Mouse (Mus musculus): ENCODE measurements around the gene Bhlha15. TPM values are rescaled to one million over a fixed set of nuclear protein-coding genes. Genes with fewer than 3 reads are reported as not detected.

The Bhlha15 gene
- 0.08 TPM in 2 replicates for polyA plus RNA-seq (2016; fragmentation: Nextera tagmentation; extraction: Ambion mirVana)

DNA sequence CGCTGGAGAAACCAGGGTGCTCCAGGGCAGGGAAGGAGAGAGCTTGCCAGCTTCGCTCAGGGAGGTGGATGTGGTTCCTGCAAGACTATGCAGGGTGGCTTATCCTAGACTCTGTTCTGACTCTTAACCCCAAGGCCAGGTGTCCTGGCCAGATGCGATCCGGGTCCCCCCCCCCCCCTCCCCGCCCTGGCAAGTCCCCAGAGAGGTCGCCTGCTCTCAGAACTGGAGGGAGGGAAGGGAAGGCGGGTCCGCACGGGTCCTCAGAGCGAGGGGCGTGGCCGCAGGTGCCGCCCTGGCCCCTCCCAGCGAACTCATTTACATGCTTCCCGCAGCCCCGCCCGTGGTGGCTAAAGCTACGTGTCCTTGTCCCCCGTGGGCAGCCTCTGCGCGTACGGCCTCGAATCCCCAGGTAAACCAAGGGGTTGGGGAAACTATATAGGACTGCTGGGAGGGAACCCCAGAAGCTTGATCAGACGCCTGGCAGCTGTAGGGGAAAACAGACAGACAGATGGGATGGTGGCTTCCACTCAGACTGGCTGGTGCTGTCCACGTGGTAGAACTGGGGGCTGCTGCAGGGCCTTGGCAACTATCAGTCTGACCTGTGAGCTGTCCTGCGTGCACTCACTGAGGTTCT is at the start of gene Bhlha15:
Bhlha15 (plus strand) TSS at position 337 of the 634 bp plus-strand sequence.
- ATAC-seq (ENCODE audit: low FRiP score), result peak; percentile 49
- 4% methylated on average over 23 of the region's 26 CpGs for WGBS
- Histone ChIP-seq H3K4me3 (peak within 1 kb of the TSS; percentile 24), H3K9ac (0 out of 2 replicates have a peak within 1 kb of the TSS, but pooled peaks have one; percentile 10), H3K4me2 (replicated peaks) (peak within 1 kb of the TSS; percentile 55), H3K27ac (no peak within 1 kb of the TSS), H3K9me3 (replicated peaks) (no peaks in the 10 kb centered on the region), H3K36me3 (peaks cover 23% of the 10 kb centered on the region), H3K4me1 (peaks cover 18% of the 10 kb centered on the region), H3K27me3 (no peaks in the 10 kb centered on the region; the same call in 1 of the 2 replicates)

DNA sequence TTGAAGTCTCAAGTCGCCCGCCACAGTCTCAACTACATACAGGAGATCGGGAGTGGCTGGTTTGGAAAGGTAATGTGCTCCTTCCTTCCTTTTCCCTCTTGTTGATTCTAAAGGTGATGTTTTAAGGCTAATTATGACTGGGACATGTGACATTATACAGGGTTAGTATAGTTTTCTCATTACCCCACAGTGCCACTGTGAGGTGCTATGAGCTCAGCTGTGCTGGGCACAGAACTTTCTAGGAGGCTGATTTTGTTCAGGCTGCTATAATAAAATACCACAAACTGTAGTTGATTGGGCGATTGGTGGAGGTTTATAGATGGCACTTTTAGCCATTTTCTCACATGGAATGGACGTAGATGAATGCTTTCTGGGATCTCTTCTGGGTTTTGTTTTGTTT is 46.6 kb upstream of the Bhlha15 start:
- peaks cover 33% of the 10 kb centered on the region for H3K36me3 ChIP-seq
- H3K4me2 ChIP-seq (replicated peaks), result no peak overlapping the region
- ATAC-seq (ENCODE audit: low FRiP score), result no peak
- H3K4me3 ChIP-seq, result no peak overlapping the region
- no peak overlapping the region for H3K9ac ChIP-seq
- H3K27ac ChIP-seq, result no peak overlapping the region
- no peaks in the 10 kb centered on the region for H3K9me3 ChIP-seq (replicated peaks)
- 95% methylated on average over 5 of the region's 5 CpGs for WGBS
- H3K27me3 ChIP-seq, result no peaks in the 10 kb centered on the region
- H3K4me1 ChIP-seq, result no peaks in the 10 kb centered on the region

DNA sequence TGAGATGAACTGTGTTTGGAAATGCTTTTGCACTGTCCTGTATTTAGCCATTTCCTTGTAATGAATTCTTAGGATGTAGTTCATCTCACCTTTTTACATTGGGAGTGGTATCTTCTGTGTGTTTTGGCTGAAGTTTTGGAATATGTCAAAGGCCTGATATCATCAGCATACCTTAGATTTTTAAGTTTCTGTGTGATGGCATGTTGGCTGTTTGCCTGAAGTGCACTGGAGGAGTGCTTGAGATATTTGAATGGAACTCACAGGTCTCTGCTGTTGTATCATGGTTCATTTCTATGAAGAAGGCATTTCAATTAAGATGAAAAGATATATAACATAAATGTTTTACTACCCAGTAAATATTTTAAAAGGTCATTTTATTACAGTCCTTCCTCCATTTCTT is 43.2 kb upstream of the Bhlha15 start:
- no peaks in the 10 kb centered on the region for H3K27me3 ChIP-seq
- no peak overlapping the region for H3K27ac ChIP-seq
- H3K4me3 ChIP-seq, result no peak overlapping the region
- H3K9ac ChIP-seq, result no peak overlapping the region
- no peaks in the 10 kb centered on the region for H3K9me3 ChIP-seq (replicated peaks)
- ATAC-seq (ENCODE audit: low FRiP score), result no peak
- no peak overlapping the region for H3K4me2 ChIP-seq (replicated peaks)
- H3K4me1 ChIP-seq, result no peaks in the 10 kb centered on the region
- H3K36me3 ChIP-seq, result peaks cover 47% of the 10 kb centered on the region

DNA sequence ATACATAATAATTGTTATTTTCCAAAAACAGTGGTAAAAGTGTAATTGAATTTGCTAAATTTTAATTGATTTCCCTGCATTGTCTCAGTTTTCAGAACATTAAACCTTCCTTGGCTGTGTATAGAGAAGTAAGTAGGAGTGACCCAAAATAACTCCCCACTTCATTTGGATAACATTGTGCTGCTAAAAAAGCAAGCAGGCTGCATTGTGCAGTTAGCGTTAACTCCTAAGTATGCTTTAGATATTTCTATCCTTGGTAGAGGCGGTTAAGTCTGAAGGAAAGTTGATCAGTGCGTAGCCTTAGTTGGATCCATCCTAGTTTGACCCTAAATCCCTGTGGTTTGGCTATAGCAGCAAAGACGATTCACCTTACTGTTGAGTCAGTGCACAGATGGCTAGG is 40.6 kb upstream of the Bhlha15 start:
- no peak overlapping the region for H3K4me3 ChIP-seq
- H3K9ac ChIP-seq, result no peak overlapping the region
- WGBS, result 94% methylated on average over 4 of the region's 4 CpGs
- H3K4me1 ChIP-seq, result no peaks in the 10 kb centered on the region
- H3K9me3 ChIP-seq (replicated peaks), result no peaks in the 10 kb centered on the region
- H3K4me2 ChIP-seq (replicated peaks), result no peak overlapping the region
- H3K36me3 ChIP-seq, result peaks cover 50% of the 10 kb centered on the region
- H3K27me3 ChIP-seq, result no peaks in the 10 kb centered on the region
- ATAC-seq (ENCODE audit: low FRiP score), result no peak
- H3K27ac ChIP-seq, result no peak overlapping the region

DNA sequence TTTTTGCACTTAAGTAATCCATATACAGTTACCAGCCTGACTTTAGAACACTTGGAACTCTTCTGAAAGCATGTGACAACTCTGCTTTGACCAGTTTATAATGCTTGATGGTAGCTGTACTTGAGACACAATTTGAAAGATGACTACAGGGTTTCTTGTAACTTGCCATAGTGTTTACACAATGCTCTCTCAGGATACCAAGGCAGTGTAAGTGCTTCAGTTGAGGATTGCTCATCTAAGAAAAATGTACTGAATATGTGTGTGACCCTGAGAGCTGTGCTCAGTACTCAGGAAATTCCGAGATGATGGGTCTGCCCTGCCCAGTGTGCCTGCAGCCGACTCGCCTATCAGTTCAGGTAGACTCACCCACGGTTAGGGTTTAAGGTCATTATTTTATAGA is 38.8 kb upstream of the Bhlha15 start:
- ATAC-seq (ENCODE audit: low FRiP score), result no peak
- Histone ChIP-seq H3K9me3 (replicated peaks) (no peaks in the 10 kb centered on the region), H3K36me3 (peaks cover 46% of the 10 kb centered on the region), H3K9ac (no peak overlapping the region), H3K4me2 (replicated peaks) (no peak overlapping the region), H3K4me1 (no peaks in the 10 kb centered on the region), H3K27me3 (no peaks in the 10 kb centered on the region), H3K27ac (no peak overlapping the region), H3K4me3 (no peak overlapping the region)
- 92% methylated on average over 4 of the region's 4 CpGs for WGBS

DNA sequence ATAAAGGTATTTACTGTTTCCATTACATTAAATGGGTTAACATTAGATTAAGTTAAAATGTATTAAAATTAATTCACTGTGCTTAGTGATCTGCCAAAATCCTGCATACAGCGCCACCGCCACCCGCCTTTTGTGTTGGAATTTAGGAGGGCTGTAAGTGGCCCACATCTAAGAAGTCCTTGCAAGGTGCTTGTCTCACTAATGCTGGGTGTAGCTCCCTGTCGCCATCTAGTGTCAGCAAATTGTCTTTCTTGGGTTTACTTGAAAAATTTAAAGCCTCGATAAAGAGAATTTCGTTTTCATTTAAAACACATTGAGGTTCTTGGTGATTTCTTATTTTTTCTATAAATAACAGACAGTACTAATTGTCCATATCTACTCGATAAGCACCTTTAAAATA is 35.6 kb upstream of the Bhlha15 start:
- Histone ChIP-seq H3K9ac (no peak overlapping the region), H3K27ac (no peak overlapping the region), H3K27me3 (no peaks in the 10 kb centered on the region), H3K4me2 (replicated peaks) (no peak overlapping the region), H3K4me1 (no peaks in the 10 kb centered on the region), H3K36me3 (peaks cover 38% of the 10 kb centered on the region), H3K9me3 (replicated peaks) (no peaks in the 10 kb centered on the region), H3K4me3 (no peak overlapping the region)
- ATAC-seq (ENCODE audit: low FRiP score), result no peak
- WGBS, result 41% methylated on average over 7 of the region's 7 CpGs

DNA sequence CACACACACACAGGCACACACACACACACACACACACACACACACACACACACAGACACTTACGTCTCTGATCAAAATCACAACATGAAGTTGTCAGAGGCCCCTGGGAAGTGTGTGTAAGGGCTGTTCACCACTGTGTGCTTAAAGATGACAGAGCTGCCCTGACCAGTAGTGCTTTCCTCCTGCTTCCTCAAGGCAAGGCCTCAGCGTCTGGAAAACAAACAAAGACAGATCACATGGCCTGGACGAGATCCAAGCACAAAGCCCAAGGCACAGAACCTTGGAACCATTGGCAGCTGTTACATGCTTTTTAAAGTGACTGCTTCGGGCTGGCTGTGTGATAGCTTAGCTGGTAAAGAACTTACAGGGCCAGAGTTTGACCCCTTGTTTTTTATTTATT is 31.5 kb upstream of the Bhlha15 start:
- Histone ChIP-seq H3K9me3 (replicated peaks) (no peaks in the 10 kb centered on the region), H3K27ac (peak overlapping the region; percentile 31; the same call in 1 of the 2 replicates), H3K4me2 (replicated peaks) (no peak overlapping the region), H3K4me3 (no peak overlapping the region), H3K4me1 (no peaks in the 10 kb centered on the region), H3K9ac (no peak overlapping the region), H3K27me3 (no peaks in the 10 kb centered on the region), H3K36me3 (peaks cover 37% of the 10 kb centered on the region)
- ATAC-seq (ENCODE audit: low FRiP score), result peak; percentile 43; the same call in 1 of the 2 replicates
- 54% methylated on average over 4 of the region's 4 CpGs for WGBS

DNA sequence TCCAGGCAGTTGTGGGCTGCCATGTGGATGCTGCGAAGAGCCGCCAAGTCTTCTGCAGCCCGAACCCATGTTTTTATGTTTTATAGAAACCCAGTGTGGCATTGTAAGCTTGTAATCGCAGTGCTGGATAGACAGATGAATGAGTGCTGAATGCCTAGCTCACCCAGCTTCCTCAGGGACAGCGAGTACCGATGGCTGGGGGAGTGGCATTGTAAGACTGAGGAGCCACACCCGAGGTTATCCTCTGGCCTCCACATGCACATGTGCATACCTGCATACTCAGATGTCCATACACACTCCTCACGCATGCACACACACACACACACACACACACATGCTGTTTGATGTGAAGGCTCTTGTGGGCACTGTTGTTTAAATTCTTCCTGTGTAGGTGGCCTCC is 30.9 kb upstream of the Bhlha15 start:
- Histone ChIP-seq H3K27ac (0 out of 2 replicates have a peak overlapping the region, but pooled peaks have one; percentile 32), H3K36me3 (peaks cover 41% of the 10 kb centered on the region)
- 93% methylated on average over 8 of the region's 8 CpGs for WGBS

DNA sequence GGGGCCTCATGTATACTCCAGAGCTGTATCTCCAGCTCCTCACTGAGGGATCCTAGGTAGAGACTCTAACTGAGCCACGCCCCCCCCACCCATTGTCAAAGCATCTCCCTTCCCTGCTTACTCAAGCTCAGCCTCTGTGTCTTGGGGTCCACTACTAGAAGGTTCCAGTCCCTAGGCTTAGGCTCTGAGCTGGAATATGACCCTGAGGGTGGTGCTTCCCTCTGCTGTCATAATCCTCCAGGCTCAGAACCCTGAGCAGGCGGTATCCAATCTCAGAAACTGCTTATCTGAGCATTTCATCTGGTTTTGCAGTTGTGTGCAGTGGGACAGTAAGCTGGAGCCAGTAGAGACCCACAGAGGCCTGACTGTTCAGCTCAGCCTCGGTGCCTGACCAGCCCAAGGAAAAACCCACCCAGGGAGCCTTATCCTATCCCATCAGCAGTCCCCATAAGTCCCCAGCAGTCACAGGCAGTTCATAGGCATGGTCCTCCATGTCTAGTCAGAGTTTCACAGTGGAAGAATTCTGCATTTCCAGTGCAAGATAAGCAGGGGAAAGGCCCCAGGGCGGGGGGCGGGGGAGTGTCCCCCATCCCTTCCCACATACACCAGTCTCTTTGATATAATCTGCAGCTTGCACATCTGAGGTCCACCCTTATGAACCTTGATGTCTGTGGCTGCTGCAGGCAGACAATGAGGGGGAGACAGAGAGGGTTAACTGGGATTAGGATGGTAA is 27.8 kb upstream of the Bhlha15 start:
- no peak for ATAC-seq (ENCODE audit: low FRiP score)
- H3K36me3 ChIP-seq, result peaks cover 54% of the 10 kb centered on the region

More for the DNA sequence above, 30.9 kb upstream of the Bhlha15 start:
- no peak overlapping the region for H3K4me3 ChIP-seq
- no peak overlapping the region for H3K9ac ChIP-seq
- no peak overlapping the region for H3K4me2 ChIP-seq (replicated peaks)
- no peak; the same call in 1 of the 2 replicates for ATAC-seq (ENCODE audit: low FRiP score)
- no peaks in the 10 kb centered on the region for H3K9me3 ChIP-seq (replicated peaks)
- H3K27me3 ChIP-seq, result no peaks in the 10 kb centered on the region
- H3K4me1 ChIP-seq, result no peaks in the 10 kb centered on the region

DNA sequence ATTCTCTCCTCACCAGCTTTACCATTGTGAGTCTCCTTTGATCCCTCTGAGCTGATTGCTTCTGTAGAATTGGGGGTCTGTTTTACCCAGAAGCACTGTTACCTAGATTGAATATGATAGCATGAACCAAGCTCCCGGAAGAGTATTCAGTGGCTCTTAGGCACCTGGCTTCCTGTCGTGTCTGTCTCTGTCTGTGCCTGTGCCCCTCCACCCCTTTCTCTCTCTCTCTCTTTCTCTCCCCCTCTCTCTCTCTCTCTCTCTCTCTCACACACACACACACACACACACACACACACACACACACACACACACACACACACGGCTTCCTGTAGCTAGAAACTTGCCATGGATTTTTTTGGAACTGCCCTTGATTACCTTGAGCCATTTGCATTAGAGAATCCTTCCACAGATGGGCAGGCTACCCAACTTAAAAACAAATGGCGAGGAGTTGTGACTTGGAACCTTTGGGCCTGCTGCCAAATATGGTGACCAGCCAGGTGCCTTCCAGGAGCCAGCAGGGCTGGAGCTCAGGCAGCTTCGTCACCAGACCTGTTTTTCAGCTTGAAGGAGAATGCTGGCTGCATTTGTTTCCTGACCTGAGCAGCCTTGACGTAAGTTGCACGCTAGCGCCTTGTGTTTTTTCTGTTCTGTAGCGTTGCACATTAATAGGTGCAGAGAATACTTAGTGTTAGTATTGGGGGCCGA is 27.1 kb upstream of the Bhlha15 start:
- Histone ChIP-seq H3K9me3 (replicated peaks) (no peaks in the 10 kb centered on the region), H3K4me1 (no peaks in the 10 kb centered on the region), H3K9ac (no peak overlapping the region), H3K4me3 (no peak overlapping the region), H3K4me2 (replicated peaks) (no peak overlapping the region), H3K27me3 (no peaks in the 10 kb centered on the region), H3K27ac (no peak overlapping the region), H3K36me3 (peaks cover 52% of the 10 kb centered on the region)
- no peak for ATAC-seq (ENCODE audit: low FRiP score)
- WGBS, result 89% methylated on average over 10 of the region's 10 CpGs

More for the DNA sequence above, 27.8 kb upstream of the Bhlha15 start:
- WGBS, result 84% methylated on average over 5 of the region's 5 CpGs
- H3K4me3 ChIP-seq, result no peak overlapping the region
- H3K27ac ChIP-seq, result no peak overlapping the region
- no peaks in the 10 kb centered on the region for H3K9me3 ChIP-seq (replicated peaks)
- H3K4me1 ChIP-seq, result no peaks in the 10 kb centered on the region
- H3K27me3 ChIP-seq, result no peaks in the 10 kb centered on the region
- H3K4me2 ChIP-seq (replicated peaks), result no peak overlapping the region
- H3K9ac ChIP-seq, result no peak overlapping the region

DNA sequence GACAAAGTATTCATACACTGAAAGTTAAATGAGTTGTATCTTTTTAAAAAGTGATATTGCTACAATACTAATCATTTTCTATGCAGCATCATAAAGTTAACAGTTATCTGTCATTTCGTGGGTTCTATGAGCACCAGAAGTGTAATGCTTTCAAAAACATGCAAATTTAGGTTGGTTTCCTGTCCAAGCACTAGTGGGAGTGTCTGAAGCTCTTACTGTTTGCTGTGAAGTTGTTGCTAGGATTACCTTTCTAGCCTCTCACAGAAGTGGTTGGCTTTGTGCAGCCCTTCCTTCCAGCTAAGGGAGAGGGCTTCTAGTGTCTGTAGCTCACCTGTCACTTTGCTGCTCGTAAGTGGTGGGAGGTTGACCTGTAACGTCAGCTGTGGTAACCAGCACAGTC is 24.3 kb upstream of the Bhlha15 start:
- Histone ChIP-seq H3K9ac (no peak overlapping the region), H3K36me3 (peaks cover 53% of the 10 kb centered on the region), H3K27me3 (no peaks in the 10 kb centered on the region), H3K27ac (no peak overlapping the region), H3K9me3 (replicated peaks) (no peaks in the 10 kb centered on the region), H3K4me2 (replicated peaks) (no peak overlapping the region), H3K4me3 (no peak overlapping the region), H3K4me1 (no peaks in the 10 kb centered on the region)
- ATAC-seq (ENCODE audit: low FRiP score), result no peak
- WGBS, result 96% methylated on average over 3 of the region's 3 CpGs

DNA sequence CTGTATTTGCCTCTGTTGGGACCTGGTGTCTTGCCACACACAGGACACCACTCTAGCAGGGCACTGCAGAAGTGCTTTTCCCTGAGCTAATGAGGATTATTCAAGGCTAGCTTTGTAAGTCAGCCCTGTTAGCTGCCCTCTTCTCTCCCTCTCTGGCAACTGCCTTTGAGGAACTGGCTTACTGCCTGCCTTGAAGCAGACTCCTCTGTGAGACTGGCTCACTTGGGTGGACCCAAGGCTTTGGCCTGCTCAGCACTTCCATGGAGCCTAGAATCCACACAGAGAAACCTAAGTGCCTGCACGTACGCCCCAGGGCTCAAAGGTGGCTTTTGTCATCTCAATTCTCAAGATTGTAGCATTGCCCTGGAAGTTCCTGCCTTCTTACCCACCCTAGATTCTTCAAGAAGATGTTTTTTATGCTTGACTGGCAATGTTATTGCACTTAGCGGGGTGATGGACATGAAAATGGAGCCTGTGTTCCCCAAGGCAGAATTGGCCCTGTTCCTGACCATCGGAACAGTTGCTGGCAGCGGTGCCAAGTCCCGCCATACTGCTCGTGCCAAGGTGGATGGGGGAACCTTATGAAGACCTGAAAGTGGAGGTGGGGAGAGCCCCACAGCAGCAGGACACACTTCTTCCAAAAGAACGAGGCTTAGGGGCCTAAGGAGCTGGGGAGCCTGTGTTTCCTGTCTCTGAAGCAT is 20.7 kb upstream of the Bhlha15 start:
- Histone ChIP-seq H3K27me3 (no peaks in the 10 kb centered on the region), H3K9ac (no peak overlapping the region), H3K9me3 (replicated peaks) (no peaks in the 10 kb centered on the region), H3K4me2 (replicated peaks) (no peak overlapping the region), H3K36me3 (peaks cover 64% of the 10 kb centered on the region), H3K27ac (no peak overlapping the region), H3K4me1 (no peaks in the 10 kb centered on the region), H3K4me3 (no peak overlapping the region)
- no peak for ATAC-seq (ENCODE audit: low FRiP score)
- 93% methylated on average over 8 of the region's 8 CpGs for WGBS

Measured in hindbrain, embryonic 12.5 days (tissue).